Mouse (Mus musculus) granulocyte monocyte progenitor cell, adult 5-6 weeks (primary cell): Measurements from ENCODE around the gene H2-Q7. TPM values are rescaled to one million over a fixed set of nuclear protein-coding genes. Genes with fewer than 3 reads are reported as not detected.
"Not testable (repeated sequence)": the region's sequence is repeated elsewhere in the genome, so short reads cannot be mapped to it uniquely, and the experiment has no call there.

Experiments
- ATAC-seq: replicated peaks from 2 replicates; pipeline ENCODE4 v1.8.0; 2016; ENCODE audit warnings: mild to moderate bottlenecking, moderate TSS enrichment, inconsistent platforms; ENCODE audit not compliant: poor library complexity, severe bottlenecking
- total RNA-seq, 2 experiments: library from RNA; stranded (forward) in 1 of 2; stranded (reverse) in 1 of 2; fragments of 200-712, 200-1000 nt in 1 of 2; fragments of >200 nt in 1 of 2; fragmentation: Nextera tagmentation in 1 of 2; gene quantifications; 2 replicates each; pipeline ENCODE4 v1.2.3; 2014 to 2017

Gene H2-Q7
- total RNA-seq (2014; fragmentation: Nextera tagmentation) (27.4 and 32.8 TPM in 2 replicates), total RNA-seq (2017) (21.9 and 31.9 TPM in 2 replicates)

DNA sequence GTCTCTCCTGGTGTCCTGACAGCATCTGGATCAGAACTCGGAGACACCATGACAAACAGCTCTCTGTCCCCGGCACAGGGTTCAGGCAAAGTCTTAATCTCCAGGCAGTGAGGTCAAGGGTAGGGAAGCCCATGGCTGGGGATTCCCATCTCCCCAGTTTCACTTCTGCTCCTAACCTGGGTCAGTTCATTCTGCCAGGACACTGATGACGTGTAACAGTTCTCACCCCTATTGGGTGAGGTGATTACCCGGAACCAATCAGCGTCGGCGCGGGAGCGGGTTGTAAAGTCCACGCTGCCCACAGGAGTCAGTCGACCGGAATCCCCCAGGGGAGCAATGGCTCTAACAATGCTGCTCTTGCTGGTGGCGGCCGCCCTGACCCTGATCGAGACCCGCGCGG is at the start of gene H2-Q7:
Gene H2-Q7, plus strand, starts transcription at position 271 of the 400 bp plus-strand sequence.
- peak; percentile 95 for ATAC-seq

DNA sequence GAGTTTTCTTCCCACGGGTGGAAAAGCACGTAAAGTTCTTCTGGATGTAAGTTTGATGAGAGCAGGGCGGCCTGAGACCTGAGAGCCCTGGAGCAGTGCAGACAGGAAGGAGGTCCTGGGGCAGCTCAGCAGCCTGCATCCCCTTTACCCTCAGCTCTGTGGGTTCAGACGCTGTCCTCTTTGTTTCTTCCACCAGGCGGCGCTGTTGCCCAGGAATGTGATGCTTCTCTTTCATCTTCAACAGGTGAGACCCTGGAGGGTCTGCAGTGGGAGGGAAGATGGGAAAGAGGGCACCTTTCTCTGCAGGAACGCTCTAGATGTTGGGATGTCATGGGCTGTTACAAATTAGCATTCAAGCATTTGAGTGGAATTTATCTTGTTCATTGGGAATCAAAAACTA is 49.2 kb upstream of the H2-Q7 start:
- not testable (repeated sequence) for ATAC-seq

DNA sequence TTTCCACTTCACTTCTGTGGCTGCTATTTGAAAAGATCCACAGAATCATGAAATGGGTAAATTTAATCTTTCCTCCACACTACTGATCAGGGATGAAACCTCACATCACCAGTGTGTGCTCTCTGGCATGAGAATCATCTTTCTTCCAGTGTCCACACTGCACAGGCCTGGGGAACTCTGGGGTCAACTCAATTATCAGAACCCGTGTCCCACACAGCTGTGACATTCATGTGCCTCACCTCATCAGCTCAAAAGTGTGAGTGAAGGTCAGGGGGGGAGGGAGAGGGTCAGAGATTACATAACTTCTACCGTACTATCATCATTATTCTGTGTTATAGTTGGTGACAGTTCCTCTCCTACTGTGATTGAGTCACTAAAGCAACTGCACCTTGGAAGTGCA is 46.3 kb upstream of the H2-Q7 start:
- not testable (repeated sequence) for ATAC-seq

DNA sequence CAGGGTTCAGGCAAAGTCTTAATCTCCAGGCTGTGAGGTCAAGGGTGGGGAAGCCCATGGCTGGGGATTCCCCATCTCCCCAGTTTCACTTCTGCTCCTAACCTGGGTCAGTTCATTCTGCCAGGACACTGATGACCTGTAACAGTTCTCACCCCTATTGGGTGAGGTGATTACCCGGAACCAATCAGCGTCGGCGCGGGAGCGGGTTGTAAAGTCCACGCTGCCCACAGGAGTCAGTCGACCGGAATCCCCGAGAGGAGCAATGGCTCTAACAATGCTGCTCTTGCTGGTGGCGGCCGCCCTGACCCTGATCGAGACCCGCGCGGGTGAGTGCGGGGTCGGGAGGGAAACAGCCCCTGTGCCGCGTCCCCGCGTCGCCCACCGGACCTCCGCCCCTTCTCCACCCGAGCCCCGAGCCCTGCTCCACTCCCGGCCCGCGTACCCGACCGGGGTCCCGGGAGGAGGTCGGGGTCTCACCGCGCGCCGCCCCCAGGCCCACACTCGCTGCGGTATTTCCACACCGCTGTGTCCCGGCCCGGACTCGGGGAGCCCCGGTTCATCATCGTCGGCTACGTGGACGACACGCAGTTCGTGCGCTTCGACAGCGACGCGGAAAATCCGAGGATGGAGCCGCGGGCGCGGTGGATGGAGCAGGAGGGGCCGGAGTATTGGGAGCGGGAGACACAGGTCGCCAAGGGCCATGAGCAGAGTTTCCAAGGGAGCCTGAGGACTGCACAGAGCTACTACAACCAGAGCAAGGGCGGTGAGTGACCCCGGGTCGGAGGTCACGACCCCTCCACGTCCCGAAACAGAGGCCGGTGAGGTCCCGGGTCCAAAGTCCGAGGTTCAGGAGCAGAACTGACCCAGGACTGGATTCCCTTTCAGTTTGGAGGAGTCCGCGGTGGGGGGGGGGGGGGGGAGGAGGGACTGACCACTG is 44.8 kb upstream of the H2-Q7 start:
- ATAC-seq = peak; percentile 99

DNA sequence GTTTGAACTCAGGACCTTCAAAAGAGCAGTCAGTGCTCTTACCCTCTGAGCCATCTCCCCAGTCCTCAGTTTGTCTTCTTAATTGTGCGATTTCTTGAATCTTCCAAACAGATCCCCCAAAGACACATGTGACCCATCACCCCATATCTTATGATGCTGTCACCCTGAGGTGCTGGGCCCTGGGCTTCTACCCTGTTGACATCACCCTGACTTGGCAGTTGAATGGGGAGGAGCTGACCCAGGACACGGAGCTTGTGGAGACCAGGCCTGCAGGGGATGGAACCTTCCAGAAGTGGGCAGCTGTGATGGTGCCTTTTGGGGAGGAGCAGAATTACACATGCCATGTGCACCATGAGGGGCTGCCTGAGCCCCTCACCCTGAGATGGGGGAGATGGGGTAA is 42.0 kb upstream of the H2-Q7 start:
- ATAC-seq = not testable (repeated sequence)

DNA sequence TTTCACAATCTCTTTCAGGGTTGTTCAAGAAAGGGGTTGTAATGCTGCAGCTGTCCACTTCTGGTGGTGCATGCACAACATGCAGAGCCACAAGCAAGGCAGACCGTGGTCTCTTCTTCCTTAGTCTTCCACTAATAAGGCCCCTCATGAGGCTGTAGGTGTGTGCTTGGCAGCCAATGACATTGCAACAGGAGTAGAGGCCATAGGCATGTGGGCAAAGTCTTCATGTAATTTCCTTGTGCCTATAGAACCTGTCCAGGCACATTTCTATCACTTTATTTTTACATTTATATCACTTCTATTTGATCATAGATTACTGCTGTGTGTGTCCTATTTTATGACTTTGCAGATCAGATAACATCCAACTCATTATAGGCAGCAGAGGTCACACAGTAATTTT is 25.9 kb upstream of the H2-Q7 start:
- ATAC-seq = not testable (repeated sequence)

DNA sequence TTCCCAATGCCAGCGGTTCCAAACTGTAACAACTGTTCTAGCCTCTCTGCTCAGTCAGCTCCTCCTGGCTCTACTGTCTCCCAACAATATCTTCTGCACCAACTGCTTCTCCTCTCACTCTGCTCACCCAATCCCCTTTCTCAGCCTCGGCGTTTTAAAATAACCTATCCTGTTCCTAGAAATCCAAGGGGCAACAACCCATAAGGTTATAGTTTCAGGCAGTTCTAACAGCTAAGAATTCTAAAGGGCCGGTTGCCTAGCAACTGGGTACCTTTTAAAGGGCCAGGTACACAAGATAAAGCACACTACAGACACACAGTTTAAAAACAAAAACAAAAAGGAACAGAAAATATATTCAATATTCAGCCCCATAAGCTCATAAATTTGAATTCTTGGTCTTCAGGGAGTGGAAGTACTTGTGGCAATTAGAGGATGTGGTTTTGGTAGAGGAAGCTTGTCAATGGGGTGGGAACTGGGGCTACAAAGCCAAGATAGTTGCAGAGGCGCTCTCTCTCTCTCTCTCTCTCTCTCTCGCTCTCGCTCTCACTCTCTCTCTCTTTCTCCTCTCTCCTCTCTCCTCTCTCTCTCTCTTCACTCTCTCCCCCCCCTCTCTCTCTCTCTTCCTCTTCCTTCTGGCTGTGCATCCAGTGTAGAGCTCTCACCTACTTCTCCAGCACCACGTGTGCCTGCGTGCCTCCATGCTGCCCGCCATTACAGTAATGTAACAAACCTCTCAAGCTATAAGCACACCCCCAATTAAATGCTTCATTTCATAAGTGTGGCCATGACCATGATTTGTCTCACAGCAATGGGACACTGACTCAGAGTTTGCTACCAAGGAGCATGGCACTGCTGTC is 23.5 kb upstream of the H2-Q7 start:
- ATAC-seq = peak; percentile 78

DNA sequence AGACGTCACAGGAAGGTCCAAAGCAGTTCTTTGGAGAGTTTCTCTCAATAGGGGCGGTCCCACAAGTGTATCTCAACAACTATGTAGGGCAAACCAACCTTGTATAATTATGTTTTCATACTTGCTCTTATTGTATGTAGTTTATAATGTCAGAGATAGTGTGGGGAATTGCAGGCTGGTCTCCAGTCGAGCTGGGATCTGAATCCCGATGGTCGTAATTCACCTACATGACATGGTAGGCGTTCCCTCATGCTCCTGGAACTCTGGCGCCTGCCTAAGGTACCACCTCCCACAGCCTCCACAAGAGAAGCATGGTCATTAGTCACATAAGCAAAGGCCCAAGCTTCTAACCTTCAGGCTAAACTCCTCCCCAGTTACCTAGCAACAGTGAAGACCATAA is 20.2 kb upstream of the H2-Q7 start:
- no peak for ATAC-seq

DNA sequence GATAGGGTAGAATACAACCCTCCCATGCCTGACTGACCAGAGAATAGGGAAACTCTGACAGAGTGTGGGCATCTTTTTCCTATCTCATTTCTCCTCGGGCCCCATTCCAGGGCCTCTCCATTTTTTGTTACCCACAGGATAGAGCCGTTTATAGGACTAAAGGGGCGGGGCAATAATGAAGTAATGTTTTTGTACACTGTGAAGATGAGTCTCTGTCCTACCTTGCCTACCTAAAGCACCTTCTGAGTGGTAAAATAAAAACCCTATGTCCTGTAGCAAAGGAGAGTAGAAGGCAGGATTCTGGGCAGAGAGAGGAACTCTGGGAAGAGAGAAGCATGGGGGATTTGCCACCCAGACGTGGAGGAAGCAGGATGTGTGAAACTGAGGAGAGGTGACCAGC is 19.4 kb upstream of the H2-Q7 start:
- ATAC-seq = not testable (repeated sequence)

DNA sequence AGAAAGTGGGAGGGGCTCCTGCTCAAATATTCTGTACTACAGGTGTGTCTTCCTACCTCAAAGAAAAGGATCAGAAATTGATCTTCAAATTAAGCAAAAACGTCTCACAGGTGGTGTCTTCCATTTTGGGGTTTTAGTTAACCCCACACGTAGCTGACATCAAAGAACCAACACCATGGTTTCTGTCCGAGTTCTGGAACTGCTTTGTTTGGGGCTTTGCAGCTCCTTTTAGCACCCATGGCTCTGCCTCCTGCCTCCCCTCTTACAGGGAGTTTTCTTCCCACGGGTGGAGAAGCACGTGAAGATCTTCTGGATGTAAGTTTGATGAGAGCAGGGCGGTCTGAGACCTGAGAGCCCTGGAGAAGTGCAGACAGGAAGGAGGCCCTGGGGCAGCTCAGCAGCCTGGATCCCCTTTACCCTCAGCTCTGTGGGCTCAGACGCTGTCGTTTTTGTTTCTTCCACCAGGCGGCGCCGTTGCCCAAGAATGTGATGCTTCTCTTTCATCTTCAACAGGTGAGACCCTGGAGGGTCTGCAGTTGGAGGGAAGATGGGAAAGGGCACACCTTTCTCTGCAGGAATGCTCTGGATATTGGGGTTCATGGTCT is 18.6 kb upstream of the H2-Q7 start:
- ATAC-seq = not testable (repeated sequence)

DNA sequence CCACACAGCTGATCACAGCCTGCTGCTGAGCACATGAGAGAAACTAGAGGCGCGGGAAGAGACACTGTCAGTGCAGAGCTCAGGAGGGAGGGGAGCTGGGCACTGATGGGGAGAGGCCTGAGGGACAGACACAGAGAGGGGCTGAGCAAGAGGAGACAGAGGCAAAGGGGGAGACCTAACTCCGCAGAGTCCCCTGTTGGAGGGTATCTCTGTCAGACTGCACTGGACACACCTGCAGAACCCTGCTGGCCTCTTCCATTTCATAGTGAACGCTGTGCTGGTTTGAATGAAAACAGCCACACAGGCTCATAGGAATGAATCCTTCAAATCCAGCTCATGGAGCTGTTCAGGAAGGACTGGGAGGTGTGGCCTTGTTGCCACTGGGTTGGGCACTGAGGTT is 17.6 kb upstream of the H2-Q7 start:
- not testable (repeated sequence) for ATAC-seq

DNA sequence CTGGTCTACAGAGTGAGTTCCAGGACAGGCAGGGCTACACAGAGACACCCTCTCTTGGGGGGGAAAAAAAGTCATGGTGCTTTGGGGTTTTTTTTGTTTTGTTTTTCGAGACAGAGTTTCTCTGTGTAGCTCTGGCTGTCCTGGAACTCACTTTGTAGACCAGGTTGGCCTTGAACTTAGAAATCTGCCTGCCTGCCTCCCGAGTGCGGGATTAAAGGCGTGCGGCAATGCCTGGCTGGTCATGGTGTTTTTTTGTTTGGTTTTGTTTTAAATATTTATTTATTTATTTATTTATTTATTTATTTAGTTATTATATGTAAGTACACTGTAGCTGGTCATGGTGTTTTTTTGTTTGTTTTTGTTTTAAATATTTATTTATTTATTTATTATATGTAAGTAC is 16.6 kb upstream of the H2-Q7 start:
- not testable (repeated sequence) for ATAC-seq

DNA sequence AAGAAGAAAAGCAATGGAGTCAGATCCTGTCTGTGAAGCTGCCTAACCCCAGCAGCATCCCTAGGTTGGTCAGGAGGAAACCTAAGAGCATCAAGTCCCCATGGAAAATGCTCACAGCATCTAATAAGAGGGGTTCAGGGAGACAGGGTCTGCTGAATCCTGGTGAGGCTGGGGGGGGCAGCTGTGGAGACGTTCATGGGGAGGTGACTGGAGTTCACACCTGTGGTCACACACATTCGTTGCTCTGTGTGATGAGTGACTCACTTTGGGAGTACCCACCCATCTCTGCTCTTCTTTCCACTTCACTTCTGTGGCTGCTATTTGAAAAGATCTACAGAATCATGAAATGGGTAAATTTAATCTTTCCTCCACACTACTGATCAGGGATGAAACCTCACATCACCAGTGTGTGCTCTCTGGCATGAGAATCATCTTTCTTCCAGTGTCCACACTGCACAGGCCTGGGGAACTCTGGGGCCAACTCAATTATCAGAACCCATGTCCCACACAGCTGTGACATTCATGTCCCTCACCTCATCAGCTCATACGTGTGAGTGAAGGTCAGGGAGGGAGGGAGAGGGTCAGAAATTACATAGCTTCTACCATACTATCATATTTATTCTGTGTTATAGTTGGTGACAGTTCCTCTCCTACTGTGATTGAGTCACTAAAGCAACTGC is 15.7 kb upstream of the H2-Q7 start:
- not testable (repeated sequence) for ATAC-seq

DNA sequence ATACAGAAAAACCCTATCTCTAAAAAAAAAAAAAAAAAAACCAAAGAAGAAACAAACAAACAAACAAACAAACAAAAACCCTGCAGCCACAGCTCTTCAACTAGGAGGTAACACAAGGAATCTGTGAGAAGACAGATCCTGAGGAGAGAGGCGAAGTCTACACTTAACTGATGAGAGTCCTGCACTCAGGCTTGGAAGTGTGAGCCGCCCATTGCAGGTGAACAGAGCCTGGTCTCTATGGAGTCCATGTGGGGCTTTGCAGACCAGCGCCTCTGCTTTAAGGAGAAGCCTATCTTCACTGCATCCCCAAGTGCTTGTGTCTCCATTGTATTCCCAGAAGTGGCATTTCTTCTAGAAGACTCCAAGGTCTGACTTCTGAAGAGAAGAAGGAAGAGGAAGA is 14.8 kb upstream of the H2-Q7 start:
- not testable (repeated sequence) for ATAC-seq

DNA sequence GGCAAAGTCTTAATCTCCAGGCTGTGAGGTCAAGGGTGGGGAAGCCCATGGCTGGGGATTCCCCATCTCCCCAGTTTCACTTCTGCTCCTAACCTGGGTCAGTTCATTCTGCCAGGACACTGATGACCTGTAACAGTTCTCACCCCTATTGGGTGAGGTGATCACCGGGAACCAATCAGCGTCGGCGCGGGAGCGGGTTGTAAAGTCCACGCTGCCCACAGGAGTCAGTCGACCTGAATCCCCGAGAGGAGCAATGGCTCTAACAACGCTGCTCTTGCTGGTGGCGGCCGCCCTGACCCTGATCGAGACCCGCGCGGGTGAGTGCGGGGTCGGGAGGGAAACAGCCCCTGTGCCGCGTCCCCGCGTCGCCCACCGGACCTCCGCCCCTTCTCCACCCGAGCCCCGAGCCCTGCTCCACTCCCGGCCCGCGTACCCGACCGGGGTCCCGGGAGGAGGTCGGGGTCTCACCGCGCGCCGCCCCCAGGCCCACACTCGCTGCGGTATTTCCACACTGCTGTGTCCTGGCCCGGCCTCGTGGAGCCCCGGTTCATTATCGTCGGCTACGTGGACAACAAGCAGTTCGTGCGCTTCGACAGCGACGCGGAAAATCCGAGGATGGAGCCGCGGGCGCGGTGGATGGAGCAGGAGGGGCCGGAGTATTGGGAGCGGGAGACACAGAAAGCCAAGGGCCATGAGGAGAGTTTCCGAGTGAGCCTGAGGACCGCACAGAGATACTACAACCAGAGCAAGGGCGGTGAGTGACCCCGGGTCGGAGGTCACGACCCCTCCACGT is 14.1 kb upstream of the H2-Q7 start, which contains the start of gene H2-Q6:
Gene H2-Q6, plus strand, starts transcription at position 227 of the 793 bp plus-strand sequence.
- peak; percentile 97 for ATAC-seq

DNA sequence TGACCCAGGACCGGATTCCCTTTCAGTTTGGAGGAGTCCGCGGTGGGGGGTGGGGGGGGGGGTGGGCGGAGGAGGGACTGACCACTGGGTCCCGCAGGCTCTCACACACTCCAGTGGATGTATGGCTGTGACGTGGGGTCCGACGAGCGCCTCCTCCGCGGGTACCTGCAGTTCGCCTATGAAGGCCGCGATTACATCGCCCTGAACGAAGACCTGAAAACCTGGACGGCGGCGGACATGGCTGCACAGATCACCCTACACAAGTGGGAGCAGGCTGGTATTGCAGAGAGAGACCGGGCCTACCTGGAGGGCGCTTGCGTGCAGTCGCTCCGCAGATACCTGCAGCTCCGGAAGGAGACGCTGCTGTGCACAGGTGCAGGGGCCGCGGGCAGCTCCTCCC is 13.5 kb upstream of the H2-Q7 start:
- not testable (repeated sequence) for ATAC-seq

DNA sequence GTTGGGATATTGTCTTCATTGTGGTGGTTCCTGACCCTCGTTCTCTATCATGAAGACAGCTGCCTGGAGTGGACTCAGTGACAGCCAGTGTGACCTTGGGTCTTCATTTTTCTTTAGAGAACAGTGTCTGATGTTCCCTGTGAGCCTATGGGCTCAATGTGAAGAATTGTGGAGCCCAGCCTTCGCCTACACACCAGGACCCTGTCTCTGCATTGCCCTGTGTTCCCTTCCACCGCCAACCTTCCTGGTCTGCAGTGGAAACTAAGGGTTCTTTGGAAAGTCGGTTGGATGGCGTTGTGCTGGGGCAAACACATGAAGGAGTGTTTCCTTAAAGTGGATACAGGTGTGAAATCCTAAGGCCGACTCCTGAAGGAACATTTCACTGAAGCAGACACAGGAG is 10.1 kb upstream of the H2-Q7 start:
- not testable (repeated sequence) for ATAC-seq

DNA sequence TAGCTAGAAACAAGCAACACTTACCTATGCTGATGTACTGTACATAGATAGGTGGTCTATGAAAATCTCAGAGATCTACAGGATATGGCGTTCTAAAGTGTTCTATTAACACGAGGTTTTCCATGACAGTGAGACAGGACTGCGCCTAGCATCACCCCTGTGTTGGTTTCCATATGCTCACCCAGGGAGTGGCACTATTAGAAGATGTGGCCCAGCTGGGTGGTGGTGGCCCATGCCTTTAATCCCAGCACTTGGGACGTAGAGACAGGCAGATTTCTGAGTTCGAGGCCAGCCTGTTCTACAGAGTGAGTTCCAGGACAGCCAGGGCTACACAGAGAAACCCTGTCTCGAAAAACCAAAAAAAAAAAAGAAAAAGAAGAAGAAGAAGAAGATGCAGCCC is 8.3 kb upstream of the H2-Q7 start:
- not testable (repeated sequence) for ATAC-seq

DNA sequence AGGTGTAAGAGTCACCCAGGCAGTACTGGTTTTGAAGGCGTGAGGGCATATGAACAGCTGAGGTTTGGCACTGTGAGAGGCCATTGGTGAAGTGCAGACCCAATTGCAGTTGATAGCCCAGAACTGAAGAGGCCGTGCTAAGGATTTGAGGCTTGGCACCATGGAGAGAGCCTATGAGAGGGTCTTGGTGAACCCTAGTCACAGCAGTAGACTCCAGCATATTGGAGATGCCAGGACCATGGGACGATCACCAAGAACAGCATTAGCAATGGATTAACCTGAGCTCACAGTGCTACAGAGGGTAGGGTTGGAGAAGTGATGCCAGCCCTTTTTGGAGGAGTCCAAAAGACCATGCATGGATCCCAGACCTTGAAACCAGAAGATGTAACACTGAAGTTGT is 6.8 kb upstream of the H2-Q7 start:
- not testable (repeated sequence) for ATAC-seq
